Mouse (Mus musculus) kidney, postnatal 36 days (tissue): ENCODE measurements at regions not wholly inside any gene's neighbourhood (a gene's known extent, or its start where the extent isn't known, plus 50 kb on each side); places are given as distances from the start of the nearest gene placed in this dataset.

Experiments
- DNase-seq, 2 experiments: peaks; one replicate each; pipeline ENCODE4 v3.0.0; 2021 to 2022; ENCODE audit warnings: mixed read lengths in 2 of 2

DNA sequence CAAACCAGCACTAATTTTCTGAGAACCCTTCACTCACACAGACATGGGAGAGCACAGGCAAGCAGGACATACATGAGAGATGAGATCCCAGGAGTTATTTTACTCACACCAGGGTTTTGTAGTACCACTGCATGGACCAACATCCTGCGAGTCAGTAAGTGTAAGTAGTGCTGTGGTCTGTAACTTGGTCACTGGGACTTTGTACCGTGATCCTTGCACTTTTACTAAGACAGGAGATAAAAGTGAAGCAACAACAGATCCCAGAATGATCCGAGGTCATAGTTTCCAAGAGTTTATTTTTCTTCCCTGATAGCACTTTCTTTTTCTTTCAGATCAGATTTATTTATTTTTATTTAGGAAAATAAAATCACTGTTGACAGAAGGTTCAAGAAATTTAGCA lies 54.1 kb upstream of the Mtap start:
- DNase-seq, result no peak

- DNase-seq, result no peak
Measured at GRCm38 (mm10) chr4:89078485-89078884, 58.4 kb upstream of the Mtap start.

DNA sequence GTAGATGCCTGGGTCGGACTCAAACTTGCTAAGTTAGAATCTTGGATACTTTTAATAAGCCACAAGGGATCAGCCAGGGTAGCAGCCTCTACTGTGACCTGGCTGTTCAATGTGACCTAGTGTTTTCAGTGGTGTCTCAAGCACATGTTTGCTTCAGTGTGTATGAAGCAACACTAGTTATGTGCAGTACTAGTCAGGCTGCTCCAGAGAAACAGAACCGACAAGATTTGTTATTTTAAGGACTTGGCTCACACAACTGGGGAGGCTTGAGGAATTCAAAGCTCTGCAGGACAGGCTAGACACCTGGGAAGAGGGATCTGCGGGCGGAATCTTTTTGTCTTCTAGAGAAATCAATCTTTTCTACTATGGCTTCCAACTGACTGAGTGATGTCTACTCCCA lies 62.2 kb upstream of the Mtap start:
- DNase-seq, result no peak

- DNase-seq, result no peak
Measured at GRCm38 (mm10) chr4:89070430-89070829, 66.5 kb upstream of the Mtap start.

DNA sequence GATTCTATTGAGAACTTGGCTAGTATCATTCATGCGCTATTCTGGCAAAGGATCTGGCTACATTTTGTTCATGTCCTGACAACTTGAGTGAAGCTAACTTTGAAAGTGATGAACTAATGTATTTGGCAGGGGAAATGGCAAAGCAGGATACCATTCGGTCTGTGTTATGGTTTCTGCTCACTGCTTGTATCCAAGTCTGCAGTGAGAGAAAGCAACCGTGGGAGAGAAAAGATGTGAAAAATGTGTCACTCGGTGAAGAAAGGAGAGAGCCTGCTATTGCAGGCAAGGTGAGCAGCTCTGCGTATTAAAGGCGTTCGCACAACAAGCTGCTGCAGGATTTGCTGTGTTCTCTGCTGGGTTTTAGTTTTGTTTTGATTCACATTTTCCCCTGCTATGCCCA lies 72.5 kb upstream of the Mtap start:
- no peak for DNase-seq

DNA sequence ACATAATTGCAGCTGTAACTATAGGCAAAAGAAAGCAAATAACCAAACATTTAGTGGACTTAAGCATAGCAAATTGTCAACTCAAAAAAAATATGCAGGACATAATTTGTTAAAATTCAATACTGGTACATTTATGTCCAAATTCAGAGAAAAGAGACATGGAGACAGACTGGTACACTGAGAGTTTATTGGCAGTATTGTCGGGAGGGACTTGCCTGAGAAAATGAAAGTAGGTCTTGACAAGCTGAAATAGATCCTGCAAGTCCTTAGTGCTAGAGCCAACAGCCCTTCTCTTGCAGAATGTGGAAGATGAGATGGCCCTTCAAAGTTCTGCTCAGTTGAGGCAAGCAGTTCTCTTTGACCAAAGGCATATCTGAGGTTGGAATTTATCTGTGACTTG lies 74.5 kb upstream of the Mtap start:
- no peak for DNase-seq

- no peak for DNase-seq
Measured at GRCm38 (mm10) chr4:89061619-89062018, 75.3 kb upstream of the Mtap start.

- no peak for DNase-seq
Measured at GRCm38 (mm10) chr4:89057573-89057972, 79.3 kb upstream of the Mtap start.

- no peak for DNase-seq
Measured at GRCm38 (mm10) chr4:89057135-89057534, 79.8 kb upstream of the Mtap start.

DNA sequence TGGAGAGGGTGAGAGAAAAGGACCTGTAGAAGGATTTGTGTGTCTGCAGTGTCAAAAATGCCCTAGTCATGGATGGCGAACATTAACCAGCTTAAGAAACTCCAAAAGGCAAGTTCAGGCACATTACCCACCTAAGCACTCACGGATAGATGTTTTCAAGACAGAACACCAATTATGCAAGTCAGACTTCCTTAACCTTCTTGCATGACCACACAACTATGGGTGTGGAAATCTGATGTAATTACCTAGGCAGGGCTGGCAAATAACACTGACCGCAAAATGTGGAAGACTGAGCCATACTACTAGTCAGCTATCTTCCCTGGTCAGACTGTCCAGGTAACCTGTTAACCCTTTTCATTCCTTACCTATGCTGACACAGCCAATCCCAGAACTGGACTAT lies 81.0 kb upstream of the Mtap start:
- no peak for DNase-seq

DNA sequence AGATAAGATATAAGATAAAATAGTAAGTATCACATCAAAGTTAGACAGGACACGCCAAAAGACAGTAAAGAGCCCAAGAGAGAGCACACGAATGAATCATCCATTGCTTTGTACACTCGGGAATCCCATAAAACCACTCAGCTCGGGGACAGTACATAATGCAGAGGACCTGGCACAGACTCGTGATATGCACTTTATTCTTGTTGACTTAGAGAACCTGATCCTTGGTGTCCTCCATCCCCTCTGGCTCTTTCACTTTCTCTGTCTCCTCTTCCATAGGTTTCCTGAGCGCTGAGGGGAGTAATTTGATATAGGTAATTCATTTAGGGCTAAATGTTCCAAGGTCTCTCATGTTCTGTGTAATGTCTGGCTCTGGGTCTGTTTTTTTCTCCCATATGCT lies 83.3 kb upstream of the Mtap start:
- DNase-seq, result no peak

DNA sequence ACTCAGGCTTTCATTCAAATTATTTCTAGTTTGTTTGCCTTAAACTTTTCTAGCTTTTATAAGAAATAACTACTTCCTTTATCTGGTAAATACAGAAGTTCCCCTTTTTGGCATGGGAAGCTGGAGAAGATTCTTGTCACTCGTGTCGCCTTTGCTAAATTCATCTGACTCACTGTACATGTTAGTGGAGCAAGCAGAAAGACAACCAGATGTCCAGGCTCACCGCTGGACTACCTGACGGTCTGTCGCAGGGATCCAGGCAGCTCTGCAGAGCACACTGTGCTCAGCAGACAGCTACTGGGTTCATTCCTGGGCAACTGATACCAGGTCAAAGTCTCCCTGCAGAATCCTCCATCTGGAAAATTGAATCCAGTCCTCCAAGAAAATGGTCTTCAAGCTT lies 85.0 kb upstream of the Mtap start:
- peak in 1 of 2 experiments; percentile 2 for DNase-seq

DNA sequence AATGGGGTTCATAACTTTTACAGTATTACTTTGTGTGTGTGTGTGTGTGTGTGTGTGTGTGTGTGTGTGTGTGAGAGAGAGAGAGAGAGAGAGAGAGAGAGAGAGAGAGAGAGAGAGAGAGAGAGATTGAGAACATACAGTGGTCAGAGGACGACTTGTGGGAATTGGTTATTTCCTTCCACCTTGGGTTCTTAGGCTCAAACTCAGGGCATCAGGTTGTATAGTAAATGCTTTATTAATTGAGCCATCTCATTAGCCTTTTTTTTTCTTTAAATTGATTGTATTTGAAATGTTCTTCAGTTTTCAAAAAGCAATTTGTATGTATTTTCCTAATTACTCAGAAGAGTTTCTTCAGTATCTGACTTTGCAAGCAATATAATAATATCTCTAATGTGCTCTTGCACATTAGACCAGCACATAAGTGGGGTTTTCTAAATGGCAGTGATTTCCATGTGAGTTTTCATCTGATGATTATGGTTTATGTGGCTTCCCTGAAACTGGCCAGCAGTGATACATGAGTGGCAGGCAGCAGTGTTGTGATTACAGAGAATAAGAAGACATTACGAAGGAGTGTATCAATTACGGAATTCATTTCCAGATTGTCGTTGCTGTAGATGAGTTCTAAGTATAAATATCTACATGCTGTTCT lies 86.2 kb upstream of the Mtap start:
- no peak for DNase-seq

GRCm38 (mm10) chr4:89049592-89050440 lies 87.1 kb upstream of the Mtap start:
- DNase-seq, result no peak

- no peak for DNase-seq
Measured at GRCm38 (mm10) chr4:89044516-89044915, 92.4 kb upstream of the Mtap start.

DNA sequence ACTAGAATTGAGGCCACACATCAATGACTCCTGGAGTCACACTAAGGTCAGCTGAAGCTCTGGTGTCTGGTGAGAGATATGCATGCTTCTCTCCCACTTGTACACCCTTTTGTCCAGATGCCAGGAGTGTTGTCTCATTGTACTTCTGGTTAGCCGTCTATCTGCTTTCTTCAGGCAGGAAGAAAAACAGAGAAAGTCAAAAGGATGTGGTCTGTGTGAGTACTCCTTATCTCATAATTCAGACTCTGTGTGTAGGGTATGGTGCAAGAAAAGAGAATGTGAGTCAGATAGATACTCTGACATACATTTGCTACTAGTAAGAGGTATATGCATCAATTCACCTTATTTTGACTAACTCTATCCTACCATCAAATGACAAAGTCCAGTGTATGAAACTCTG lies 92.9 kb upstream of the Mtap start:
- no peak for DNase-seq

GRCm38 (mm10) chr4:89040856-89041255 lies 96.1 kb upstream of the Mtap start:
- no peak for DNase-seq

GRCm38 (mm10) chr4:89038906-89039305 lies 98.0 kb upstream of the Mtap start:
- DNase-seq, result no peak

DNA sequence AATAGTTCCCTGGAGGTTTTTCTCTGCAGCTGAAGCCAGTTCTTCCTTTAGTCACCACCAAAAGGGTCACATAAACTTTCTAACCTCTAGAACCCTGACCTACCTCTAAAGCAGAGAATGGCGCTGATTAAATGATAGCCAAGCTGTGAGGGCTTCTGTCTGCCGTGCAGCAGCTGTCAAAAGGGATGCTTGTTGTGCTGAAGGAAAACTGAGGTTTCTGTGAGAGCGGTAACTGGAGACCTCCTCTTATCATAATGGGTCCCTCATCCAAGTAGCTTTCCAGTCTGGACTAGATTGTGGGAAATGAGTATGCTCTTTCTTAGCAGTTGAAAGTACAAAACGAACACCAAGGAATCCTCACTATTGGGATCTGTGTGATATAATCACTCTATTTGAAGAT lies 98.8 kb upstream of the Mtap start:
- no peak for DNase-seq

GRCm38 (mm10) chr4:89034822-89035221 lies 102.1 kb upstream of the Mtap start:
- DNase-seq, result no peak

DNA sequence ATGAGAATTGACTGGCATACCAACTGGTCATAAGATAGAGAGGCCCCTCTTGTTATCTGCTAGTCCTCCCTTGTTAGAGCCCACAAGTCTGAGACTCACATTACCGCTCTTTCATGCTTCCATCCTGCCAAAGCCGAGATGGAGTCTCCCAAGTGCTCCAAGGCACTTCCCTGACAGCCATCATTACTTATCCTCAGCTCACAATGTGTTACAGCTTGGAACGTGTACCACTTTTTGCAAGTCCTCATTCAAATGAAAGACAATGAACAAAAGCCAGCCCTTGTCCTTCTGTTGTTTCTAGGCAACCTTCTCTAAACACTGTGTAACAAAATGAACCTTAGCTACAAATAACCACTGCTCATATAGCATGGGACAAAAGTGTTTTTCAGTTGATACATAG lies 102.6 kb upstream of the Mtap start:
- DNase-seq, result no peak

GRCm38 (mm10) chr4:89012681-89013353 lies 124.1 kb upstream of the Mtap start:
- no peak for DNase-seq

- DNase-seq, result no peak
Measured at GRCm38 (mm10) chr4:89008561-89008960, 128.4 kb upstream of the Mtap start.

DNA sequence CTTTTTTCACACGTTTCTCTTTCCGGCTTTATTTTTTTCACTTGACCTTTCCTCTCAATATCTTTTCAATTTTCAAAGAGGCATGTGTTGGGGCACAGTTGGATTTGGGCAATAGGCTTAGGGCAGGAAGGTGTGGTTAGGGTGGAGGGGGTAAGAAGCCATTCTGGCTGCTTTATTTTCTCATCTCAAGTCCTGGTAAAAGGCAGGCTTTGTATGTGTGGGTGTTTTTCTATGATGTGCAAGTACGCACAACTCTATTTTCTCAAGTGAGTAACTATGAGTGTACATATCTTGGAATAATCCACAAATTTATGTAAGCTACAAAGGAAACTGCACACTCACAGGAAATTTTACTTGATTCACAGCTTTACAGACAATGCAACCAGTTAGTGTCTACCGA lies 121.5 kb upstream of the Ifne start:
- DNase-seq, result no peak
